Mouse (Mus musculus): ENCODE measurements around the gene Ctr9.

GRCm38 (mm10) chr7:111014039-111014605, 14.6 kb upstream of the Ctr9 start:
- TF ChIP-seq POLR2A (IDR thresholded peaks at IDR 0.05; ENCODE audit: insufficient read depth, low read depth, low read length) (no peak), CTCF (IDR thresholded peaks at IDR 0.05) (no peak)

Data from heart, adult 2 months (tissue).